Mouse (Mus musculus): Measurements from ENCODE around the gene Npw.

- no peak for TF ChIP-seq CTCF (IDR thresholded peaks at IDR 0.05; ENCODE audit: extremely low read depth, insufficient read depth, insufficient read length, insufficient replicate concordance)
- no peak for TF ChIP-seq POLR2A (IDR thresholded peaks at IDR 0.05; ENCODE audit: low read depth, low read length)
Measured at GRCm38 (mm10) chr17:24610711-24611110, 47.5 kb downstream of the Npw start.

Data from spleen, adult 2 months (tissue).